Mouse (Mus musculus) hindbrain, embryonic 10.5 days (tissue): ENCODE measurements at regions not wholly inside any gene's neighbourhood (a gene's known extent, or its start where the extent isn't known, plus 50 kb on each side); places are given as distances from the start of the nearest gene placed in this dataset.

Experiments used
- DNase-seq: peaks from one replicate; pipeline ENCODE4 v3.0.0-alpha.2; 2017; ENCODE audit warnings: low spot score
- H3K27ac ChIP-seq: fragments of 300-500 bp; sonication (generic); 2 replicates; pipeline ENCODE4 v1.5.1; 2016; ENCODE audit warnings: mild to moderate bottlenecking, moderate library complexity
- H3K27me3 ChIP-seq: fragments of 300-500 bp; sonication (generic); 2 replicates; pipeline ENCODE4 v1.6.1; 2016; ENCODE audit warnings: mild to moderate bottlenecking; ENCODE audit not compliant: poor library complexity, insufficient read depth, severe bottlenecking
- H3K36me3 ChIP-seq: fragments of 300-500 bp; sonication (generic); 2 replicates; pipeline ENCODE4 v1.6.1; 2016; ENCODE audit warnings: mild to moderate bottlenecking, moderate library complexity
- H3K4me1 ChIP-seq: fragments of 300-500 bp; sonication (generic); replicated peaks from 2 replicates; pipeline ENCODE4 v1.6.1; 2016; ENCODE audit warnings: mild to moderate bottlenecking
- H3K4me3 ChIP-seq: fragments of 300-500 bp; sonication (generic); 2 replicates; pipeline ENCODE4 v1.5.1; 2016; ENCODE audit warnings: mild to moderate bottlenecking, moderate library complexity
- H3K9me3 ChIP-seq: fragments of 300-500 bp; sonication (generic); 2 replicates; pipeline ENCODE4 v1.6.1; 2016; ENCODE audit warnings: mild to moderate bottlenecking, moderate library complexity
- WGBS: fragments of 180-500 bp; shearing (Covaris S2); methylation state at CpG from one replicate; pipeline ENCODE4 v1.1.7; 2016; 5-methylcytosine and 5-hydroxymethylcytosine counted together

DNA sequence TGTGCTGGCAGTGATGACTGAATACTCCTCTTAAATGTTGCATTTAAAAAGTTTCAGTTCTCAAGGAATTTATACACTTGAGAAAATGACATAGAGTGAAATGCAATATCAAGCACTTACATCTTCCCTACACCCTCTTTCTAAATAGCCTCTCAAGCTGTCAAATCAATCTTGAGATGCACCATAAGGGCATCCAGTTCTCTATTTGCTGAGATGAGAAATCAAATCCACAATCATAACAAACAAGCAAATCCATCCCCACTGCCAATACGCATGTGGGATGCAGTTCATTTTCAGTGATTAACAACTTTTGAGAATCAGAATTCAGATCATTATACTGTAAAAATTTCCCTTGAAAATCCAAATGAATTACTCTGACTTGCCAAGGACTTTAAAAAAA lies 62.6 kb upstream of the Ift57 start:
- H3K4me3 ChIP-seq = no peak overlapping the region
- H3K4me1 ChIP-seq = no peaks in the 10 kb centered on the region
- H3K36me3 ChIP-seq = no peaks in the 10 kb centered on the region
- WGBS = 93% methylated on average over 1 of the region's 1 CpGs
- H3K27me3 ChIP-seq = no peaks in the 10 kb centered on the region
- no peak for DNase-seq
- H3K9me3 ChIP-seq = no peaks in the 10 kb centered on the region
- no peak overlapping the region for H3K27ac ChIP-seq

DNA sequence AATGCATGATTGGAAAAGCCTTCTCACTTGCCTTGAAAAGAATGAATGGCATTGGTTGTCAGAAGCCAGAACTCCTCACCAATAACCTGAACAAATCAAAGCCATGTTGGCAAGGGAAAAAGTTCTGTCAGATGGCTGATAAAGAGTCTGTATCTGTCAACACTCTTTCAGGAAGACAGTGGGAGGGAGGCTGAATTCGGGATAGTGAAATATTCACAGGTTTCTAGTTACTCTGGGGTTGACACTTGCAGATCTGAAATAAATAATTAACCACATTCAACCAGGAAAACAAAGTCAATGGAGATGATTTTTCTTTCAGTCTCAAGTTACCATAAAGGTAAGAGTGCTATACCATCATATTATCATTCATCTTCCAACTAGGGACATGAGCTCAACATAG lies 56.3 kb upstream of the Ift57 start:
- Histone ChIP-seq H3K27me3 (no peaks in the 10 kb centered on the region), H3K4me1 (no peaks in the 10 kb centered on the region), H3K9me3 (no peaks in the 10 kb centered on the region), H3K36me3 (no peaks in the 10 kb centered on the region), H3K27ac (no peak overlapping the region), H3K4me3 (no peak overlapping the region)
- WGBS = 64% methylated on average over 1 of the region's 1 CpGs
- DNase-seq = no peak

DNA sequence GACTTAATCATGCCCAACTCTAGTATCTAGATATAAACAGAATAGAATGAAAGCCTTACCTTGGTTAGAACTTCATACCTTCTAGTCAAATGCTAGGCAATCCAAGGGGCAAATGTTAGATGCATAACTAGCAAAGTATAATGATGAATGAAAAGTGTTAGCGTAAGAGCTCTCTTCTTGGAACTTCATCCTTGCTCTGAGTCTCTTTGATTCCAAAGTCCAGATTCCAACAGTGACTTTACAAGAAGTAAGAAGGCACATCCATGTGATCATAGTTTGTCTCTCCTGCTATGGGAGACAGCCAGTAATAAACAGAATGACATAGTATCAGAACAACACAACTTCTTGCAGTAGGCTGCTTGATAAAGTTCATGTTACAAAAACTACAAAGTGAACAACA lies 54.6 kb upstream of the Ift57 start:
- 100% methylated on average over 1 of the region's 1 CpGs for WGBS
- Histone ChIP-seq H3K36me3 (no peaks in the 10 kb centered on the region), H3K4me3 (no peak overlapping the region), H3K4me1 (no peaks in the 10 kb centered on the region), H3K27me3 (no peaks in the 10 kb centered on the region), H3K27ac (no peak overlapping the region), H3K9me3 (no peaks in the 10 kb centered on the region)
- no peak for DNase-seq

DNA sequence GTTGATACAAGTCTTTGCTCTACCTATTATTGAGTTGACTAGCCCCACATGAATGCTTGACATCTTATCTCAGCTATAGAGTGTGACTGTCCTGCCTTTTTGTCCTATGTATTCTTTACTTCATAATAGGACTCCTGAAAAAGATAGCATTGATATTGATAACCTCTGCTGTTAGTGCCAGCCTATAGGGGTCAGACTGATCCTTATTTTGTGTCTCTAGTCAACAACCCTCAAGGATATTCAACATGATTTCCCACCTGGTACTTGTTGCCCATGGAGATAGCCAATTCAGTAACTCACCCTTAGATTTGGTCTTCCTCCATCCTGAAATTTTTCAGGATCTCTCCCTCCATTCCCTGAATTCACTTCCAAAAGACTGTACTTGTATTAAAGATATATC lies 52.6 kb upstream of the Ift57 start:
- no peaks in the 10 kb centered on the region for H3K36me3 ChIP-seq
- H3K4me3 ChIP-seq = no peak overlapping the region
- DNase-seq = no peak
- H3K4me1 ChIP-seq = no peaks in the 10 kb centered on the region
- no peaks in the 10 kb centered on the region for H3K9me3 ChIP-seq
- no peaks in the 10 kb centered on the region for H3K27me3 ChIP-seq
- no peak overlapping the region for H3K27ac ChIP-seq
